Mouse (Mus musculus) G1E (cell line): Measurements from ENCODE around the gene Clstn1. TPM values are rescaled to one million over a fixed set of nuclear protein-coding genes. Genes with fewer than 3 reads are reported as not detected.

Source experiments
- ATAC-seq: 2 replicates; pipeline ENCODE4 v1.8.0; 2016; ENCODE audit warnings: mild to moderate bottlenecking; ENCODE audit not compliant: insufficient number of reproducible peaks, poor library complexity, low FRiP score, severe bottlenecking; ENCODE audit errors: extremely low read depth
- DNase-seq: peaks from one replicate; pipeline ENCODE4 v3.0.0; 2012; ENCODE audit warnings: low spot score
- H3K27me3 ChIP-seq: 2 replicates; pipeline ENCODE4 v1.6.1; 2012; ENCODE audit warnings: mild to moderate bottlenecking, low read length, inconsistent platforms; ENCODE audit not compliant: insufficient read depth
- H3K36me3 ChIP-seq: replicated peaks from 2 replicates; pipeline ENCODE3; 2012; ENCODE audit warnings: mild to moderate bottlenecking, inconsistent platforms
- H3K4me1 ChIP-seq: 2 replicates; pipeline ENCODE4 v1.6.1; 2012; ENCODE audit warnings: low read depth, low read length, inconsistent platforms, mixed read lengths; ENCODE audit not compliant: insufficient read depth
- H3K4me3 ChIP-seq: 2 replicates; pipeline ENCODE4 v1.5.1; 2012; ENCODE audit warnings: low read depth, mild to moderate bottlenecking, inconsistent platforms, low read length, moderate library complexity, mixed read lengths
- H3K9me3 ChIP-seq: replicated peaks from 2 replicates; pipeline ENCODE4 v1.6.1; 2012; ENCODE audit warnings: inconsistent platforms
- CTCF ChIP-seq: IDR thresholded peaks from 2 replicates; pipeline ENCODE4 v1.5.1; 2012; ENCODE audit warnings: low read depth, low read length, inconsistent platforms, mixed read lengths
- GATA1 ChIP-seq: IDR thresholded peaks from 2 replicates; pipeline ENCODE4 v1.6.1; 2012; ENCODE audit warnings: borderline replicate concordance, low read length, inconsistent platforms, mixed read lengths
- GATA2 ChIP-seq: IDR thresholded peaks from 2 replicates; pipeline ENCODE4 v1.6.1; 2012; ENCODE audit warnings: low read depth, low read length, inconsistent platforms, borderline replicate concordance
- POLR2AphosphoS5 ChIP-seq: IDR thresholded peaks from 2 replicates; pipeline ENCODE4 v1.6.1; 2012; ENCODE audit warnings: low read depth, low read length, inconsistent platforms; ENCODE audit not compliant: insufficient replicate concordance
- TAL1 ChIP-seq: conservative IDR thresholded peaks from 2 replicates; pipeline ENCODE4 v1.6.1; 2012; ENCODE audit warnings: low read depth, low read length, inconsistent platforms, mixed read lengths
- polyA plus RNA-seq: library from polyadenylated mRNA; stranded (reverse); fragments of >175 nt; gene quantifications from 2 replicates; pipeline ENCODE4 v1.2.3, GENCODE M21; 2012
- total RNA-seq, 2 experiments: library from RNA; stranded (forward) in 1 of 2; stranded (reverse) in 1 of 2; fragments of 200-1000 nt in 1 of 2; fragments of >200 nt in 1 of 2; fragmentation: Nextera tagmentation in 1 of 2; gene quantifications; 2 replicates each; pipeline ENCODE4 v1.2.3; 2014 to 2017

Clstn1 gene
- total and polyA plus RNA-seq, 3 experiments: 0.22 to 2.5 (median 0.38) TPM

- Histone ChIP-seq H3K36me3 (no peaks in the 10 kb centered on the region), H3K4me1 (no peaks in the 10 kb centered on the region), H3K9me3 (no peaks in the 10 kb centered on the region), H3K4me3 (no peak overlapping the region), H3K27me3 (peaks cover 4% of the 10 kb centered on the region)
- DNase-seq (no peak), ATAC-seq (no peak)
- no peak for TF ChIP-seq POLR2AphosphoS5
- no peak for TF ChIP-seq CTCF
- TF ChIP-seq TAL1: no peak
- no peak for TF ChIP-seq GATA2
- TF ChIP-seq GATA1: no peak
Observed at GRCm38 (mm10) chr4:149556111-149556510, 30.2 kb upstream of the Clstn1 start.

DNA sequence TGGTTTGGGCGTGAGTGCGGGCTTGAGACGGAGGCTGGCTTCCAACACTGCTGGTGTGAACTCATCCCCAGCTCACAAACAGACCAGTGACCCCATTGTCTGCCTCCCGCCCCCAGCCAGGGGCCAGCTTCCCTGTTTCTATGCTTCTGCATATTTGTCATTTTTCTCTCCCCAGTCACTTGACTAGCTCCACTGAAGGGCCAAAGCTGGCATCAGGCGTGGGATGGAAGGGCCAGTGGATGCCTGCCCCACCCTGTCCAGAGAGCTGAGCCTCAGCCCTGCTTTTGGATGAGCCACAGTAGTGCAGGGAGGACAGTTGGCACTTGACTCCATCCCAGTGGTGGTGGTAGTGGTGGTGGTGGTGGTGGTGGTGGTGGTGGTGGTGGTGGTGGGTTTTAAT, 28.4 kb upstream of the Clstn1 start:
- no peak overlapping the region for H3K4me3 ChIP-seq
- H3K27me3 ChIP-seq: peaks cover 4% of the 10 kb centered on the region
- ATAC-seq (no peak), DNase-seq (no peak)
- H3K9me3 ChIP-seq: no peaks in the 10 kb centered on the region
- no peaks in the 10 kb centered on the region for H3K36me3 ChIP-seq
- no peaks in the 10 kb centered on the region for H3K4me1 ChIP-seq
- TF ChIP-seq GATA1 (no peak), GATA2 (no peak), CTCF (no peak), TAL1 (no peak), POLR2AphosphoS5 (no peak)

GRCm38 (mm10) chr4:149558389-149558788, 27.9 kb upstream of the Clstn1 start:
- H3K9me3 ChIP-seq: no peaks in the 10 kb centered on the region
- TF ChIP-seq GATA2: no peak
- no peak for TF ChIP-seq GATA1
- no peak for TF ChIP-seq CTCF
- no peak for TF ChIP-seq POLR2AphosphoS5
- TF ChIP-seq TAL1: no peak
- no peak for DNase-seq
- ATAC-seq: no peak
- no peaks in the 10 kb centered on the region for H3K36me3 ChIP-seq
- H3K4me3 ChIP-seq: no peak overlapping the region
- H3K4me1 ChIP-seq: no peaks in the 10 kb centered on the region
- H3K27me3 ChIP-seq: peaks cover 4% of the 10 kb centered on the region

GRCm38 (mm10) chr4:149561392-149561791, 24.9 kb upstream of the Clstn1 start:
- Histone ChIP-seq H3K36me3 (no peaks in the 10 kb centered on the region), H3K4me3 (no peak overlapping the region)

DNA sequence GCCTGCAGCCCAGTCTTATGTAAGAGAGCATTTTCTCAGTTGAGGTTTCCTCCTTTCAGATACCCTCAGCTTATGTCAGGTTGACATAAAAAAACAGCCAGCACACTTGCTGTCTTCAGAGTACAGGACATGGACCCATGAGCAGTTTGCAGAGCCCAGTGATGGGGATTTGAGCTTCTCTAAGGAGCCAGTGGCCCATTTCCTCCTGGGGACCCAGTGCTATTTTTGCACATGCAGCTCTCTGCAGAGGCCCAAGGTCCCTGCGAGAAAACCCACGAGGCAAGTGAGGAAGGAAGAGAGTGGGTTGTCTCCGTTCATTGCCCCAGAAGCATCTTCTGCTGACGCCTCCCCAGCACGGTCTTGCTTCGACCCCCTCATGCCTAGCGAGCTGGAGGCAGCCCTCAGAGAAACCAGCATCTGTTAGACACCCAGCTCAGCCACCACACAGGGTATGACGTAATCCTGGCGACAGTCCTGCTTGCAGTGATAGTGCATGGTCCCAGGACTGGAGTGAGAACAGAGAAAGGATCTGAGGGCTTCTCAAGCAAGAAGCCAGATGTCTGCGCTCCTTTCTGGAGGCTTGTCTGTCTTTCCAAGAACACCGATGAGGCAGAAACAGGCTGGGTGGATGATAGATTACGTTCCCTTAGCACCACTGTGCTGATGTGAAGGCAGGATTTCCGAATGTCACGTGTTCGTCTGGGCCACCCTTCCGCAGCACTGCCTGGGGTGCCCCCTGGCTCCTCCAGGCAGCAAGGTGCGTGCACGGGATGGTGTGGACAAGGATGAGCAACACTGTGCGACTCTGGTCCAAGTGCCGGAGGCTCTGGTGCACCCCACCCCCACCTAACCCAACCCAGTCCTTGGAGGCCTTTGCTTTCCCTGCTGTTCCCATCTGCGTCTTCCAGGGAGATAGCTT, 24.0 kb upstream of the Clstn1 start:
- ATAC-seq (no peak), DNase-seq (no peak)
- no peaks in the 10 kb centered on the region for H3K36me3 ChIP-seq
- no peak overlapping the region for H3K4me3 ChIP-seq
- no peaks in the 10 kb centered on the region for H3K27me3 ChIP-seq
- H3K9me3 ChIP-seq: no peaks in the 10 kb centered on the region
- H3K4me1 ChIP-seq: no peaks in the 10 kb centered on the region
- TF ChIP-seq GATA1: no peak
- TF ChIP-seq TAL1: no peak
- TF ChIP-seq POLR2AphosphoS5: no peak
- no peak for TF ChIP-seq CTCF
- TF ChIP-seq GATA2: no peak

More at GRCm38 (mm10) chr4:149561392-149561791, 24.9 kb upstream of the Clstn1 start:
- no peak for TF ChIP-seq POLR2AphosphoS5
- no peak for TF ChIP-seq GATA2
- no peak for TF ChIP-seq TAL1
- TF ChIP-seq GATA1: no peak
- TF ChIP-seq CTCF: no peak
- H3K27me3 ChIP-seq: no peaks in the 10 kb centered on the region
- no peaks in the 10 kb centered on the region for H3K9me3 ChIP-seq
- ATAC-seq: no peak
- DNase-seq: no peak
- no peaks in the 10 kb centered on the region for H3K4me1 ChIP-seq

DNA sequence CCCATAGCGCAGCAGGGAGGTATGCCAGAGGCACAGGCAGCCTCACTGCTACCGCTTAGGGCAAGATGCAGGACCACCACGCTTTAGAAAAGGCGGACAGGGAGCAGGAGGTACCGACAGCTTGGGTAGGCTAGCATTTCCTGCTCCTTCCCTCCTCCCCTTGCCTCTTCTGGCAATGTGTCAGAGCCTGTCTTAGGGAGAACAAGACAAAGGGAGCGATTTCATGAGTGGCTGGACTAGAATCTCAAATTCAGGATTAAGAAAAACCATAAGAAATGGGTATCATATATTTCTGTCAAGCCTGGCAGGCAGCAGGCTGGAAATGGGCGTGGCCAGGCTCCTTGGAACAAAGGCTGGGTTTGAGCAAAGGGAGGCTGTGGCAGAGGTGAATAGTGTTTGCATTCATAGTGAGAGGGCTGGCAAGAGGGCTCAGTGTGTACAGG, 23.3 kb upstream of the Clstn1 start:
- no peak for TF ChIP-seq POLR2AphosphoS5
- TF ChIP-seq CTCF: no peak
- TF ChIP-seq TAL1: no peak
- no peak for TF ChIP-seq GATA1
- no peak for TF ChIP-seq GATA2
- H3K27me3 ChIP-seq: no peaks in the 10 kb centered on the region
- H3K36me3 ChIP-seq: no peaks in the 10 kb centered on the region
- no peak for DNase-seq
- H3K4me1 ChIP-seq: no peaks in the 10 kb centered on the region; the same call in 1 of the 2 replicates
- H3K4me3 ChIP-seq: no peak overlapping the region
- ATAC-seq: no peak
- H3K9me3 ChIP-seq: no peaks in the 10 kb centered on the region
